Mouse (Mus musculus) neural tube, embryonic 11.5 days (tissue): ENCODE results near the gene Ttc23l. TPM values are rescaled to one million over a fixed set of nuclear protein-coding genes. Genes with fewer than 3 reads are reported as not detected.

ENCODE experiments used
- ATAC-seq: fragments of 200-750 bp; cut with Nextera tagmentation; 2 replicates; pipeline ENCODE4 v1.8.0; 2017; ENCODE audit warnings: moderate number of reproducible peaks, mild to moderate bottlenecking, moderate TSS enrichment, moderate library complexity; ENCODE audit not compliant: insufficient read depth, low FRiP score, low TSS enrichment
- DNase-seq: peaks from one replicate; pipeline ENCODE4 v3.0.0-alpha.2; 2015; ENCODE audit warnings: low spot score
- H3K27ac ChIP-seq: fragments of 300-500 bp; sonication (generic); 2 replicates; pipeline ENCODE4 v1.5.1; 2014; ENCODE audit warnings: low read depth, mild to moderate bottlenecking, low read length
- H3K27me3 ChIP-seq: fragments of 300-500 bp; sonication (generic); 2 replicates; pipeline ENCODE4 v1.6.1; 2014; ENCODE audit warnings: mild to moderate bottlenecking, low read length, mixed read lengths; ENCODE audit not compliant: control insufficient read depth, insufficient read depth
- H3K36me3 ChIP-seq: fragments of 300-500 bp; sonication (generic); 2 replicates; pipeline ENCODE4 v1.6.1; 2014; ENCODE audit warnings: mild to moderate bottlenecking, low read length, moderate library complexity, mixed read lengths; ENCODE audit not compliant: control insufficient read depth, insufficient read depth
- H3K4me1 ChIP-seq: fragments of 300-500 bp; sonication (generic); 2 replicates; pipeline ENCODE4 v1.6.1; 2014; ENCODE audit warnings: low read length, mixed read lengths; ENCODE audit not compliant: control insufficient read depth, insufficient read depth
- H3K4me2 ChIP-seq: fragments of 300-500 bp; sonication (generic); 2 replicates; pipeline ENCODE4 v1.6.1; 2014; ENCODE audit warnings: low read depth, mild to moderate bottlenecking, moderate library complexity
- H3K4me3 ChIP-seq: fragments of 300-500 bp; sonication (generic); 2 replicates; pipeline ENCODE4 v1.5.1; 2014; ENCODE audit warnings: low read depth, low read length
- H3K9ac ChIP-seq: fragments of 300-500 bp; sonication (generic); 2 replicates; pipeline ENCODE4 v1.6.1; 2014; ENCODE audit warnings: mild to moderate bottlenecking, low read length
- H3K9me3 ChIP-seq: fragments of 300-500 bp; sonication (generic); 2 replicates; pipeline ENCODE4 v1.6.1; 2016; ENCODE audit warnings: low read length; ENCODE audit not compliant: control insufficient read depth
- WGBS: fragments of 180-500 bp; shearing (Covaris S2); extraction: QIAGEN DNeasy Blood & Tissue Kit; methylation state at CpG from one replicate; pipeline ENCODE4 v1.1.7; 2014; 5-methylcytosine and 5-hydroxymethylcytosine counted together
- polyA plus RNA-seq: library from polyadenylated mRNA; unstranded; fragments of >200 nt; fragmentation: Nextera tagmentation; extraction: Ambion mirVana; gene quantifications from 2 replicates; pipeline ENCODE4 v1.2.1, GENCODE M21; 2014

Ttc23l gene
- polyA plus RNA-seq, 1 experiment from 2014 or later, result not detected

DNA sequence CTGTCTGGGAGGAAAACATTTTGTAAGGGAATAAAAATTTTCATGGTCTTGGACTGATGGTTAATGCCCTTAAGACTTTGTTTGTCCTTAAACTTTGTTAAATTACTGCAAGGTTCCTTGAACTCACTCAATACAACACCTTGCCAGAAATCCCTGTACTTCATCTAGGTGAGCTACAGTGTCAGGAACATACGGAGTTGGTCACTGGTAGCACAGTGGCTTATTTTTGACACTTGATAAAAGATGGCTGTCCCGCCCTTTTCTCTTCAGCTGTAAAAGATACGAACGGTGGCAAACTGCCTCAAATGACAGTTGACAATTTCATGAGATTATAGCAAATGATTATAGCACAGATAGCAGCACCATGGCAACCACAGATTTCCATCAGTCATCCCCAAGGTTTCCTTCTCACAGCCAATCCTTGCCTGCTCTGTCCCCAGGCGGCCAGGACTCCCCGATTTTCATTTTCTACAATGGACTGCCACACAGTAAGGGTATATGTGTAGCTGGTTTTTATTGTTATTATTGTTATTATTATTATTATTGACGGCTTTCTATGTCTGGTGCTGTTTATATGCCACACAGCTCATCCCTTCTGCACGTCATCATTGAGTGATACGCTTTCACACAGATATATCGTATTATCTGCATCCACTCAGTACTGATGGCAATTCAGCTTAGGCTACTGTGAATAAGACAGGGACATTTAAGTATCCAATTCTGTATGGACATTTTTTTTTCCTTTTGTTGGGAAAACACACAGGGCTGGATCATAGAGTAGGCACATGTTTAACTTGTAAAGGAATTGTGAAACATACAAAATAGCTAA is 26.1 kb upstream of the Ttc23l start:
- Histone ChIP-seq H3K9ac (no peak overlapping the region), H3K4me1 (no peaks in the 10 kb centered on the region), H3K36me3 (peaks cover 6% of the 10 kb centered on the region), H3K27ac (no peak overlapping the region), H3K4me3 (no peak overlapping the region), H3K4me2 (no peak overlapping the region), H3K9me3 (no peaks in the 10 kb centered on the region), H3K27me3 (no peaks in the 10 kb centered on the region)
- WGBS, result 86% methylated on average over 10 of the region's 10 CpGs
- no peak for DNase-seq
- ATAC-seq, result no peak

DNA sequence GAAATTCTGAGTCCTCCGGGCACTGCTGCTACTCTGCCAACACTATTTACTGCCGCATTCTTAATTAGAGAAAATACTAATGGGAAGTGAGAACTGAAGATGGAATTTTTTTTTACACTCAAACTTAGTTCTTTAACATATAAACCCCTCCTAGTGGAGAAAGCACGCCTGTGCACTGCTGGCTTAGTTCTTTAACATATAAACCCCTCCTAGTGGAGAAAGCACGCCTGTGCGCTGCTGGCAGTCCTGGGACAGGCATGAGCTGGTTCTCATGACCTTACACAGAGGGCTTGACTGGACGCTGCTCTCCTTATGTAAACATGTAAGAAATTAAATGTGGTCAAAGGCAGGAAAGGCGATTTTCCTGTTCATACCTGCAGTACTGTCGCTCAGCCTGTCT is 24.9 kb upstream of the Ttc23l start:
- Histone ChIP-seq H3K9me3 (no peaks in the 10 kb centered on the region), H3K9ac (no peak overlapping the region), H3K4me3 (no peak overlapping the region), H3K36me3 (peaks cover 4% of the 10 kb centered on the region; the same call in 1 of the 2 replicates), H3K27me3 (no peaks in the 10 kb centered on the region), H3K27ac (no peak overlapping the region), H3K4me2 (no peak overlapping the region), H3K4me1 (no peaks in the 10 kb centered on the region)
- ATAC-seq (peak; percentile 72; the same call in 1 of the 2 replicates), DNase-seq (peak; percentile 51)
- WGBS, result 62% methylated on average over 8 of the region's 8 CpGs

DNA sequence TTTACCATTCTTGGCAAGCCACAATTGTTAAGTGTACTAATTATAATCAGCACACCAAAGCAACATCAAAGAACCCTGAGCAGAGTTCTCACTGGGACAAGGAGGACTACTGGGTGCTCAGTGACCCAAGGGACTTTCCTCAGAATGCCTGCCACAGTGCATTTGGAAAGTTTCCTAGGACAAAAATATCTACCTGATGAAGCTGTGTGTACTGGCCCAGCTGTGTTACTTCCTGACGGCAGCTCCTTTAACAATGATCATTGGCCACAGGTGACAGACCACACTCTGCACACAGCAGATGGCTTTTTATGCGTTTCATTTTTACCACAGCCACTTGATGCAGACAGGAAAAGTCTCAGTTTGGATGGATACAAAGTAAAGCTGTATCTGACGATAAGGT is 20.7 kb upstream of the Ttc23l start:
- Histone ChIP-seq H3K9ac (no peak overlapping the region), H3K9me3 (no peaks in the 10 kb centered on the region), H3K4me1 (no peaks in the 10 kb centered on the region), H3K27ac (no peak overlapping the region), H3K27me3 (no peaks in the 10 kb centered on the region), H3K36me3 (peaks cover 24% of the 10 kb centered on the region), H3K4me3 (no peak overlapping the region), H3K4me2 (no peak overlapping the region)
- no peak for ATAC-seq
- no peak for DNase-seq
- 92% methylated on average over 3 of the region's 3 CpGs for WGBS

DNA sequence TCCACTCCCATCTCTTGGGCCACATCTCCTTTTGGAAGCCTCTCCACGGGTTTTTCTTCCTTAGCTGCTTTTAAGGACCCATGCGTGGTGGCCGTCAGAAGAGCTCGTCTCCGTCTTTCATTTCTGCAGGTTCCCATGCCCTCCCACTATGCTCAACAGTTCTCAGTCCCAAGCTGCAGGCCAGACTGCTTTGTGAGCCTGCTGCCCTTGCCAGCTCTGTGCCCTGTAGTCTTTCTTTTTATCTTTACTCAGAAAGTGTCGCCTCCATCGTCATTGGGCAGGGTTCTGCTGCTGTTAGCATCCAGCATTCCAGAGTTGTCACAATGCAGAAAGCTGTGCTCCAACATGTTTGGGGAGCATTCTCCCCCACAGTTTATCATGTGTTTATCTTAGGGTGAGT is 8.0 kb upstream of the Ttc23l start:
- WGBS, result 97% methylated on average over 7 of the region's 7 CpGs
- ATAC-seq (no peak), DNase-seq (no peak)
- H3K4me3 ChIP-seq, result no peak overlapping the region
- H3K4me1 ChIP-seq, result no peaks in the 10 kb centered on the region
- peaks cover 13% of the 10 kb centered on the region for H3K36me3 ChIP-seq
- H3K9me3 ChIP-seq, result no peaks in the 10 kb centered on the region
- H3K9ac ChIP-seq, result no peak overlapping the region
- H3K27ac ChIP-seq, result no peak overlapping the region
- no peaks in the 10 kb centered on the region for H3K27me3 ChIP-seq
- no peak overlapping the region for H3K4me2 ChIP-seq

GRCm38 (mm10) chr15:10564201-10564600 is 5.7 kb upstream of the Ttc23l start:
- Histone ChIP-seq H3K27ac (no peak overlapping the region), H3K9me3 (no peaks in the 10 kb centered on the region), H3K4me1 (no peaks in the 10 kb centered on the region), H3K36me3 (peaks cover 4% of the 10 kb centered on the region), H3K4me2 (no peak overlapping the region), H3K4me3 (no peak overlapping the region), H3K9ac (no peak overlapping the region), H3K27me3 (no peaks in the 10 kb centered on the region)
- DNase-seq (no peak), ATAC-seq (no peak)
- 43% methylated on average over 1 of the region's 1 CpGs for WGBS

DNA sequence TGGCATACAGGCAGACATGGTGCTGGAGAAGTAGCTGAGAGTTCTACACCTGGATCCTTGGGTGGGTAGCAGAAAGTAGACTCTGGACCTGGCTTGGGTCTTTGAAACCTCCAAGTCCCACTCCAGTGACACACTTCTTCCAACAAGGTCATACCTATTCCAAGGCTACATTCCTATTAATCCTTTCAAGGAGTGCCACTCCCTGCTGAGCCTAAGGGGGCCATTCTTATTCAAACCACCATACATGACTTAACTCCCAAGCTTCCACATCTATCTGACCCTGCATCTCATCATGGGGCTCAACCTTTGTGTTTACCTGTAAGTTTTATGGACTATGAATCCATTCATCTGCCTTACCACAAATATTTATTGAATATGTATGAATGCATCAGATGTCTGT is 3.8 kb upstream of the Ttc23l start:
- ATAC-seq, result no peak
- Histone ChIP-seq H3K36me3 (no peaks in the 10 kb centered on the region), H3K9ac (no peak overlapping the region), H3K9me3 (no peaks in the 10 kb centered on the region), H3K4me1 (no peaks in the 10 kb centered on the region), H3K4me2 (no peak overlapping the region), H3K4me3 (no peak overlapping the region), H3K27ac (no peak overlapping the region), H3K27me3 (no peaks in the 10 kb centered on the region)
- no peak for DNase-seq

GRCm38 (mm10) chr15:10560005-10560404 is 1.5 kb upstream of the Ttc23l start:
- Histone ChIP-seq H3K4me3 (no peak overlapping the region), H3K36me3 (no peaks in the 10 kb centered on the region), H3K4me1 (no peaks in the 10 kb centered on the region), H3K9ac (no peak overlapping the region), H3K27me3 (no peaks in the 10 kb centered on the region), H3K27ac (no peak overlapping the region), H3K4me2 (no peak overlapping the region), H3K9me3 (no peaks in the 10 kb centered on the region)
- WGBS, result 90% methylated on average over 7 of the region's 7 CpGs
- no peak for DNase-seq
- ATAC-seq, result no peak

DNA sequence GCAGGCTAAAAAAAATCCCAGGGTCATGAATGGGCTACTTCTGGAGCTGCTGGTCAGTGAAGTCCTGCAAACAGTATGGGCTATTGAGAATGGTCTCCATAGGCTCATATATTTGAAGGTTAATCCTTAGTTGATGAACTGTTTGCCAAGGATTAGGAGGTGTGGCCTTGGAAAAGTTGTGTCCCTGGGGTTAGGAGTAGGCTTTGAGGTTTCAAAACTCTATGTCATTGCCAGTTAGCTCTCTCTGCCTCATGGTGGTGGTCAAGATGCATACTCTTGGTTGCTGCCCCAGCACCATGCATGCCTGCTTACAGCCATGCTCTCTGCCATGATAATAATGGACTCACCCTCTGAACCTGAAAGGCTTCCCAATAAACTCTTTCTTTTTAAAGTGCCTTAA is 4.1 kb downstream of the Ttc23l start:
- Histone ChIP-seq H3K4me1 (no peaks in the 10 kb centered on the region), H3K9me3 (no peaks in the 10 kb centered on the region), H3K4me3 (no peak overlapping the region), H3K4me2 (no peak overlapping the region), H3K9ac (no peak overlapping the region), H3K27ac (no peak overlapping the region), H3K27me3 (no peaks in the 10 kb centered on the region), H3K36me3 (no peaks in the 10 kb centered on the region)
- ATAC-seq (no peak), DNase-seq (no peak)

GRCm38 (mm10) chr15:10540271-10541088 is 18.0 kb downstream of the Ttc23l start:
- ATAC-seq, result no peak
- H3K4me2 ChIP-seq, result no peak overlapping the region
- no peak overlapping the region for H3K9ac ChIP-seq
- H3K9me3 ChIP-seq, result no peaks in the 10 kb centered on the region
- H3K4me1 ChIP-seq, result no peaks in the 10 kb centered on the region
- no peak for DNase-seq
- H3K4me3 ChIP-seq, result no peak overlapping the region
- H3K27me3 ChIP-seq, result no peaks in the 10 kb centered on the region
- 76% methylated on average over 16 of the region's 16 CpGs for WGBS
- H3K36me3 ChIP-seq, result no peaks in the 10 kb centered on the region
- H3K27ac ChIP-seq, result no peak overlapping the region
